Mouse (Mus musculus) heart, embryonic 10.5 days (tissue): ENCODE data around the gene Sdr42e1. TPM values are rescaled to one million over a fixed set of nuclear protein-coding genes. Genes with fewer than 3 reads are reported as not detected.

Experiments
- DNase-seq: peaks from one replicate; pipeline ENCODE4 v3.0.0-alpha.2; 2017; ENCODE audit warnings: low spot score
- H3K27ac ChIP-seq: fragments of 300-500 bp; sonication (generic); 2 replicates; pipeline ENCODE4 v1.5.1; 2016; ENCODE audit warnings: mild to moderate bottlenecking
- H3K27me3 ChIP-seq: fragments of 300-500 bp; sonication (generic); 2 replicates; pipeline ENCODE4 v1.6.1; 2016; ENCODE audit warnings: mild to moderate bottlenecking; ENCODE audit not compliant: poor library complexity, insufficient read depth, severe bottlenecking
- H3K36me3 ChIP-seq: fragments of 300-500 bp; sonication (generic); 2 replicates; pipeline ENCODE4 v1.6.1; 2016; ENCODE audit warnings: mild to moderate bottlenecking, moderate library complexity
- H3K4me1 ChIP-seq: fragments of 300-500 bp; sonication (generic); 2 replicates; pipeline ENCODE4 v1.6.1; 2016; ENCODE audit warnings: mild to moderate bottlenecking
- H3K4me3 ChIP-seq: fragments of 300-500 bp; sonication (generic); 2 replicates; pipeline ENCODE4 v1.5.1; 2016; ENCODE audit warnings: mild to moderate bottlenecking, moderate library complexity
- H3K9me3 ChIP-seq: fragments of 300-500 bp; sonication (generic); 2 replicates; pipeline ENCODE4 v1.6.1; 2016; ENCODE audit warnings: mild to moderate bottlenecking, moderate library complexity
- WGBS: fragments of 180-500 bp; shearing (Covaris S2); methylation state at CpG from one replicate; pipeline ENCODE4 v1.1.7; 2016; 5-methylcytosine and 5-hydroxymethylcytosine counted together
- polyA plus RNA-seq: library from polyadenylated mRNA; unstranded; fragments of >200 nt; fragmentation: Nextera tagmentation; extraction: Ambion mirVana; gene quantifications from 2 replicates; pipeline ENCODE4 v1.2.1, GENCODE M21; 2016

The Sdr42e1 gene
- 0.59 and 0.72 TPM in 2 replicates for polyA plus RNA-seq

DNA sequence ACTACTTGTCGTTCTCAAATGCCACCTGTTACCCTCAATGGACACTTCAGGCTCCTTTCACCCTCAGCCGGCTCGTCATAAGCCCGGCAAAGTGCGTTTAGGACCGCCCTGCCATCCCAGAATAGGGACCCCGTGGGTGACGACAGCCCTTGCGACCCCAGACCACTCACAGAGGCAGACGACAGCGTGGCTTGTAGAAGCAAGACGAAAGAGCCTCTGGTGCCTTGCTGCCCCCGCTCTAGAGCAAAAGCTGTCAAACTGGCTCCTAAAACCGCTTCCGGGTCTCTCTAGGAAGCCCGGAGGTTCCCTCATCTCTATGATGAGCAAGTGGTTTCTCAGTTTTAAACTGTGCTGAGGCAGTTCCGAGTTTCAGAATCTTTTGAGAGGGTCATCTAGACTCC lies at the start of gene Sdr42e1:
Gene Sdr42e1 (minus strand): TSS at position 260 of the 401 bp plus-strand sequence.
- no peaks in the 10 kb centered on the region for H3K36me3 ChIP-seq
- 0 out of 2 replicates have a peak, but pooled peaks cover 2% of the 10 kb centered on the region for H3K27me3 ChIP-seq
- no peak for DNase-seq
- peak within 1 kb of the TSS; percentile 32; the same call in 1 of the 2 replicates for H3K27ac ChIP-seq
- H3K4me1 ChIP-seq: 0 out of 2 replicates have a peak, but pooled peaks cover 8% of the 10 kb centered on the region
- H3K9me3 ChIP-seq: no peaks in the 10 kb centered on the region
- H3K4me3 ChIP-seq: peak within 1 kb of the TSS; percentile 68
- WGBS: 9% methylated on average over 17 of the region's 17 CpGs

DNA sequence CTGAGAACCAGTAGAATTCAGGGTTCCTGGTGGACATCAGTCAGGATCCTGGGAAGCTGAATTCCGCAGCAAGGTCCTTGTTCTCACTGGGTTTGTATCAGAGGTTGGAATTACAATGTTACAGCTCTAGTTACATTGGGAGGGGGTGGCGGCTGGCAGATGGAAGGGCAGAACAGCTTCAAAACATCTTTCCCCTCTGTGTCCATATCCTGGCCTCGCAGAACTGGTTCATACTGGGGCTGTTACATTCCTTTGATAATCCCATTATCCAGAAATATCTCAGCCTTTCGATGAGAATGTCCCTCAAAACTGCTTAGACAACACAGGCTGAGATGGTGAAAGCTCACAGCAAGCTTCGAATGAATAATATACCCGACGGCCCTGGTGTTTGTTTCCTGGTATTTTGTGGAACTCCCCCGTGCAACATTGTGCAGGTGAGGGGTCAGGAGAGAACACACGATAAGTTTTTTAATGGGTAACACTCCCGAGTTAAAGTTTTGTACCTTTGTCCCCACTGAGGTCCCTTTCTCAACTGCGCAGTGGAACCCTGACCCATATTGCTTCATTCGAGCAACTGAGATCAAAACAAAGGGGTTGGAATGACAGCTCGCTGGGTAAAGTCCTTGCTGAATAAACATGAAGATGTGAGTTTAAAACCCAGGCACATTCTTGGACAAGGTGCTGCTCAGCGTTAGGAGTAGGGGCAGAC lies 44.8 kb upstream of the Sdr42e1 start:
- Histone ChIP-seq H3K27me3 (no peaks in the 10 kb centered on the region), H3K36me3 (no peaks in the 10 kb centered on the region), H3K4me3 (no peak overlapping the region), H3K4me1 (no peaks in the 10 kb centered on the region), H3K9me3 (no peaks in the 10 kb centered on the region; the same call in 1 of the 2 replicates), H3K27ac (no peak overlapping the region)
- 75% methylated on average over 14 of the region's 14 CpGs for whole genome bisulfite sequencing
- no peak for DNase-seq

DNA sequence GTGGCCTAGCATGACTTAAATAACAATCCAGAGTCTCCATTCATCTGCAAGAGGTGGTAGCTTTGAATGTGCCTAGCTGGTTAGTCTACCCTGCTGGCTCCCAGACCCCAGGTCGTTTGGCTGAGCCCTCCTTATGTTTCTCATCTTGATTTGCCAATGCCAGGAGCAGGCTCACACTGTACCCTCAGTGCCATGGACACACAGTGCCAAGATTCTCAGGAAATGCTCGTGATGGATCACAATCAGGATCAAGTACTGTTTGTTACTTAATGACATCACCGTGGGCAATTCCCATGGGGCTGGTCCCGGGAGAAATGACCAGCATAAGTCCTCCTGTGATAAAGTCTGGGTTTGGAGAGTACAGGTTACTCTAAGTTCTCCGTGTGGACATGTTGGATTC lies 42.4 kb upstream of the Sdr42e1 start:
- H3K4me1 ChIP-seq: no peaks in the 10 kb centered on the region
- no peaks in the 10 kb centered on the region for H3K36me3 ChIP-seq
- DNase-seq: no peak
- no peak overlapping the region for H3K27ac ChIP-seq
- no peak overlapping the region for H3K4me3 ChIP-seq
- H3K9me3 ChIP-seq: no peaks in the 10 kb centered on the region
- H3K27me3 ChIP-seq: no peaks in the 10 kb centered on the region
- 67% methylated on average over 5 of the region's 5 CpGs for WGBS

DNA sequence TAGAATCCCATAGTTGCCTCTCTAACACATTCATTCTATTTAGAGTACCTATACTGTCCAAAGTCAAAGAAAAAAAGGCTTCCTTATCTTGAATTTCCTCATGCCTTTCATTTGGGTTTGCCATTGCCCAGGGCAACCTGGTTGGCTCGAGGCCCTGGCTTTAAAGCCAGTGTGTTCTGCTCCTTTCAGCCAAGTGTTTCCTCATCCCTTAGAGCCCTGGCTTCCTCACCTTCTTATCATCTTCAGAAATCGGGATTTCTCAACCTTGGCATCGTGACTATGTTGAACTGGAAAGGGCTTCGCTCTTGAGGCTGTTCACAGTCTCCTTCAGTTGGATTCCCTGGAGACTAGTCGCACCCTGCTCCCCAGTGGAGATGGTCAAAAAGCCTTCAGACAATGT lies 41.1 kb upstream of the Sdr42e1 start:
- Histone ChIP-seq H3K27ac (no peak overlapping the region), H3K4me3 (no peak overlapping the region), H3K36me3 (no peaks in the 10 kb centered on the region), H3K9me3 (no peaks in the 10 kb centered on the region), H3K27me3 (no peaks in the 10 kb centered on the region), H3K4me1 (no peaks in the 10 kb centered on the region)
- 84% methylated on average over 5 of the region's 5 CpGs for WGBS
- DNase-seq: no peak

DNA sequence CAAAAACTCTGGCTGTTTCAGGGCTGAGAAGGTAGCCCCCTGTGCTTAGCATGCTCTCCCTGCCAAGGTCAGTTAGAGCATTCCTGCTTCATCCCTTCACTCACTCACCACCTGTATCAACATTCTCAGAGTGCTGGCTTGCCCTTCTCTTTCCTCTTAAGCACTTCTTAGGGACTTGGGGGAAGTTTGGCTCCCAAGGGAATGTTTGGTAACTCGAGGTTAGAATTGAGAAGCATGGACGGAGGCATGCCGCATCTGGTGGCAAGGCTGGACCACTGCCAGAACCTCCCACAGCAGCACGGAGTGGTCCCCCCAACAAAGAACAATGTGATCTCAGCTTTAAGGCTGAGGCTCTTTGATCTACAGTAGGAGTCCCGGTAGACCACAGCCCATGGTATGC lies 38.7 kb upstream of the Sdr42e1 start:
- Histone ChIP-seq H3K4me1 (no peaks in the 10 kb centered on the region), H3K27ac (no peak overlapping the region), H3K27me3 (no peaks in the 10 kb centered on the region), H3K4me3 (no peak overlapping the region), H3K36me3 (no peaks in the 10 kb centered on the region), H3K9me3 (no peaks in the 10 kb centered on the region)
- no peak for DNase-seq
- 68% methylated on average over 5 of the region's 5 CpGs for WGBS

DNA sequence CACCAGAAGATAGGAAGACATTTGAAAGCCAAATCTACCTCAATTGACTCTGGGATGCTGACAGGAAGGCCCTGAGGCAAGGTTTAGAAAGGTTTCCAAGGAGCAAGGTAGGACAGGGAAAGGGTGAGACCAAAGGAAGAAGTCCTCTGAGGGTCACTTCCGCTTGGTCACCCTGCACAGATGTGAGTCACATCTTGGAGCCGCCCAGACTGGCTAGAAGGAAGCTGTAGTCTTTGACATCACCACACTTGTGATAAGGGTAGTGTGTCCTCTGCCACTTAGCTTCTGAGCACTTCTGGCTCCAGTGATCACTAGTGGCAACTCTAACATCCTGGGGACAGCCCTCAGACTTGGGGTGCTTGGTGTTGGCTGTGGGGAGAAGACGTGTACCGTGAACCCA lies 32.7 kb upstream of the Sdr42e1 start:
- Histone ChIP-seq H3K27ac (no peak overlapping the region), H3K4me1 (peaks cover 5% of the 10 kb centered on the region), H3K36me3 (no peaks in the 10 kb centered on the region), H3K4me3 (no peak overlapping the region), H3K27me3 (no peaks in the 10 kb centered on the region), H3K9me3 (no peaks in the 10 kb centered on the region)
- no peak for DNase-seq
- WGBS: 72% methylated on average over 4 of the region's 4 CpGs

DNA sequence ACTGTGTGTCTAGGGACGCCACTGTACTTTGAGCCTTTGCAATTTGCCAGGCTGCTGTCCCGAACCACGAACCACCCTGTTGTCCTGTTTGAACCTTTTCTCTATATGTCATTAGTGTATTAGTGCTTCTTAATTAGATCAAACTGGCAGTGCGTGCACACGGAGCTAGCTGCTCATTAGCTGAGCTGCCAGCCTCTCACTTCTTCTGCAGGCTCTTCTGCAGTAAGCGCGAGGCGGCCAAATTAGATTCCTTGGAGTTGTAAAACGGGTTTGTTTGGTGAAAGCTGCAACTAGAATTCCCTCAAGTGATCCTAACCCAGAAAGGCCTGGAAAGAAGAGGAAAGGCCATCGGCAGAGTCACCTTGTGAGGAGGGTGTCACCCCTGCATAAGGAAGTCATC lies 29.2 kb upstream of the Sdr42e1 start:
- DNase-seq: no peak
- Histone ChIP-seq H3K4me1 (peaks cover 5% of the 10 kb centered on the region), H3K9me3 (no peaks in the 10 kb centered on the region), H3K4me3 (no peak overlapping the region), H3K36me3 (no peaks in the 10 kb centered on the region), H3K27me3 (no peaks in the 10 kb centered on the region), H3K27ac (no peak overlapping the region)
- 69% methylated on average over 10 of the region's 10 CpGs for WGBS

DNA sequence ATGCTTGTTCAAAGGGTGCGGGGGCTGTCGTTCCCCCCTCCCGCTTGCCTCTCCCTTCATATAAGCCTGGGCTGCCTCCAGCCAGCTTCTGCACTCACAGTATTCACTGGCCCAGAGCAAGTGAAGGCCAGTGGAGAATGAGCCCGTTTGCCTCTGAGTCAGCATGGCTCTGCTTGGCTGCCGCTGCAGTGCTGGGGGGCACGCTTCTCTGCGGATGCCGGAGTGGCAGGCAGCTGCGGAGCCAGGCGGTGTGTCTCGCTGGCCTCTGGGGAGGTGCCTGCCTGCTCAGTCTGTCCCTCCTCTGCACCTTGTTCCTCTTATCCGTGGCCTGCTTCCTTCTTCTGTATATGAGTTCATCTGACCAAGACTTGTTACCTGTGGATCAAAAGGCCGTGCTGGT lies 28.4 kb upstream of the Sdr42e1 start, which contains the start of gene Hsd17b2:
Gene Hsd17b2 (plus strand): TSS at position 46 of the 400 bp plus-strand sequence.
- DNase-seq: no peak
- Histone ChIP-seq H3K9me3 (no peaks in the 10 kb centered on the region), H3K4me3 (no peak within 1 kb of the TSS), H3K36me3 (no peaks in the 10 kb centered on the region), H3K4me1 (peaks cover 5% of the 10 kb centered on the region), H3K27ac (no peak within 1 kb of the TSS), H3K27me3 (no peaks in the 10 kb centered on the region)
- WGBS: 52% methylated on average over 13 of the region's 13 CpGs

DNA sequence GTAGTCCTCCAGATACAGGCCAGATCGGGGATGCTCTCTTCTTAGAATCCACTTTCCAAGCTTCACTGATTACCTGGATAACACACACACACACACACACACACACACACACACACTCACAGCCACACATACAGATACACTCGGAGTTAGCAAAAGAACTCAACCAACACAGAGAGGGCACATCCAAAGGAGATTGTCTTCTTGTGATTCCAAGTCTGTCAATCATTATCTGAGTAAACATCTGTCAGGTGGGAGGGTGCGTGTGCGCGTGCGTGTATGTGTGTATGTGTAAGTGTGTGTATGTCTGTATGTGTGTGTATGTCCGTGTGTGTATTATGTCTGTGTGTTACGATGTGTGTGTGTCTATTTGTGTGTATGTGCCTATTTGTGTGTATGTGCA lies 27.8 kb upstream of the Sdr42e1 start:
- H3K4me1 ChIP-seq: peaks cover 5% of the 10 kb centered on the region
- H3K4me3 ChIP-seq: no peak overlapping the region
- no peaks in the 10 kb centered on the region for H3K27me3 ChIP-seq
- H3K27ac ChIP-seq: no peak overlapping the region
- 90% methylated on average over 8 of the region's 8 CpGs for WGBS
- H3K9me3 ChIP-seq: no peaks in the 10 kb centered on the region
- no peak for DNase-seq
- no peaks in the 10 kb centered on the region for H3K36me3 ChIP-seq

DNA sequence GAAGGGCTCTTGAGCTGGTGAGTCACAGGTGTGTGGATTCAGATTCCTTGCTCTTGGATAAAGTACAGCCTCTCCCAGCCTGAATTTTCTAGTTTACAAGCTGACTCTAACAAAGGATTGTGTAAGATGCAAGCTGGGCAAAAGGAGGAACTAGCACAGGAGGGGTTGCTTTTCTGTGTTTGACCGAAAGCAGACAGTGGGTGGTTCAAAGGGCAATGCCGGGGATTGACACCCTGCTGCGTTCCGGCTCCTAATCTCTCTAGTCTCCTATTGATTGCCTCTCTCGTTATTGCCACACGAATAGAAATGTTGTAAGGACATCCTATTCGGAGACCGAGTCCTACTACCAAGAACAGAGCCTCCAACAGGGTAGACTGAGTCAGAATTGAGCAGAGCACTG lies 27.2 kb upstream of the Sdr42e1 start:
- 71% methylated on average over 8 of the region's 8 CpGs for WGBS
- Histone ChIP-seq H3K4me3 (no peak overlapping the region), H3K36me3 (no peaks in the 10 kb centered on the region), H3K27ac (no peak overlapping the region), H3K9me3 (no peaks in the 10 kb centered on the region), H3K27me3 (no peaks in the 10 kb centered on the region), H3K4me1 (peaks cover 5% of the 10 kb centered on the region)
- no peak for DNase-seq

DNA sequence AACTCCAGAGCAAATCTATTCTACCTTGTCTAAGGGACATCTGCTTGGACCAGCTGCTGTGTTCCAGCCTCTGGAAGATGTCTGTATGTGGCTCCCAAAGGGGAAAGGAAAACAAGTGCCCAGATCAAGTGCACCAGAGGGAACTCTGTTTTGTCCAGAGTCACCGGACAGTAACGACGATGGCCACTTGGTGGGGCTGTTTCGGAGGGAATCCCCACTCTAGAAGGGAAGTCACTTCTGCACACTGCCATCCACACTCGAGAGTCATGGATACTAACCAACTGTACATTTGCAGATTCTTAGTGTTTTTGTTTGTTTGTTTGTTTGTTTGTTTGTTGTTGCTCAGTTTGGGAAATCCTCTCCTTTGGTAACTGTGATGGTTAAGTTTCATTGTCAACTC lies 23.8 kb upstream of the Sdr42e1 start:
- Histone ChIP-seq H3K27ac (no peak overlapping the region), H3K4me3 (no peak overlapping the region), H3K4me1 (peaks cover 5% of the 10 kb centered on the region), H3K9me3 (no peaks in the 10 kb centered on the region), H3K36me3 (no peaks in the 10 kb centered on the region), H3K27me3 (no peaks in the 10 kb centered on the region)
- DNase-seq: no peak
- 39% methylated on average over 5 of the region's 5 CpGs for WGBS

DNA sequence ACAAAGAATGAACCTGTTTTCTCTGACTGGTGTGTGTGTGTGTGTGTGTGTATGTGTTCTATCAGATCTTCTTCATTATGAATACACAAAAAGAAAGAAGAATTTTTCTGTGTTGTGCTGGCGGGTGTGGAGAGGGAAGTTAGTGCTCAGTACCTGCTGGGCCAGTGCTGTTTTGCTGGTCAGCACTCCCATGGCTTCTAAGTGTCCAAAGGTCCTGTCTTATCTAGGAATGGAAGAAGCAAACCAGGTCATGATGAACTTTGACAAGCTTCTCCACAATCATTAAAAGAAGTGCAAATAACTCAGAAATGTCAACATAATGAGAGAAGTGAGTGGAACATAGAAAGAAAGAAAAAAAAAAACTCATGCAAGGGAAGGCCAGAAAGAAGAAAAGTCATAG lies 22.1 kb upstream of the Sdr42e1 start:
- no peak for DNase-seq
- H3K4me3 ChIP-seq: no peak overlapping the region
- no peaks in the 10 kb centered on the region for H3K36me3 ChIP-seq
- H3K9me3 ChIP-seq: no peaks in the 10 kb centered on the region
- no peak overlapping the region for H3K27ac ChIP-seq
- H3K4me1 ChIP-seq: no peaks in the 10 kb centered on the region
- no peaks in the 10 kb centered on the region for H3K27me3 ChIP-seq
- 72% methylated on average over 1 of the region's 1 CpGs for WGBS

DNA sequence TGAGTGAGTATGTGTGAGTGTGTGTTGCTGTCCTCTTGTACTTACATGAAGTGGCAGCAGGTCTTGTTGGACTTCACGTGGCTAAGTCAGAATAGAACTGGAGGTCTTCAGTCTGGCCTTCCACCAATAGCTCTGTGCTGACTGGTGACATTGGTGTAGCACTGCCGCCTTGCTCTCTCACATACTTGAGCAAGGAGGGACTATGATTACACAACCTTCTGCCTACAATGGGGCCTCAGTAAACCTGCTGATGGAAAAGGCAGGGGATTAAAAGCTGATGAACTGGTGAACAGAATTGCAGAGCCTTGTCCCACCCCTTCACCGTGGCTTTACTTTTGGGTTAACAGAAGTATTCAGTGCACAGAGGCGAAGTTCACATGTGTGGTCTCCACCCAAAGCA lies 18.6 kb upstream of the Sdr42e1 start:
- no peak overlapping the region for H3K4me3 ChIP-seq
- no peak for DNase-seq
- H3K27ac ChIP-seq: no peak overlapping the region
- H3K9me3 ChIP-seq: no peaks in the 10 kb centered on the region
- WGBS: 83% methylated on average over 4 of the region's 4 CpGs
- no peaks in the 10 kb centered on the region for H3K27me3 ChIP-seq
- no peaks in the 10 kb centered on the region for H3K4me1 ChIP-seq
- no peaks in the 10 kb centered on the region for H3K36me3 ChIP-seq

DNA sequence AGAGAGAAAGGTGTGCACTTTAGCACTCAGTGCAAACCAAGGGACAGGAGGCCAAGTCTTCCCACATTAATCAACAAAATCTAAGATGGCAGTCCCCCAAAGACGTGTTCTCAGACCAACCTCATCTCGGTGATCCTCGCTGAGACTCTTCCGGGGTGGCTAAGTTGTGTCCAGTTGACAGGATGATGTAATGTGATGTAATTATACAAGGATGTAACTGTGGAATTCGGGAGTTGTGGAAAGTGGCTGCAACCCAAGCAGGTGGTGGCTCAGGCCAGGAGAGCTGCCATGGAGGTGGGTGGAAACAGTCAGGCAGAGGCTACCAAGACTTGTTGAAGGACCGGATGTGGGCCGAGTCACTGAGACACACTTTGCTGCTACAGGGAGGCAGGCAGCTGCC lies 14.4 kb upstream of the Sdr42e1 start:
- 76% methylated on average over 7 of the region's 7 CpGs for WGBS
- no peak for DNase-seq
- Histone ChIP-seq H3K27me3 (no peaks in the 10 kb centered on the region), H3K36me3 (no peaks in the 10 kb centered on the region), H3K27ac (no peak overlapping the region), H3K4me1 (no peaks in the 10 kb centered on the region), H3K9me3 (no peaks in the 10 kb centered on the region), H3K4me3 (no peak overlapping the region)
